Mouse (Mus musculus) cerebral cortex, adult 2 months (tissue): Measurements from ENCODE around the gene Parp3.

Experiments
- WGBS: fragments of 180-500 bp; shearing (Covaris S2); methylation state at CpG from one replicate; pipeline ENCODE4 v1.1.7; 2018; 5-methylcytosine and 5-hydroxymethylcytosine counted together

The Parp3 gene

DNA sequence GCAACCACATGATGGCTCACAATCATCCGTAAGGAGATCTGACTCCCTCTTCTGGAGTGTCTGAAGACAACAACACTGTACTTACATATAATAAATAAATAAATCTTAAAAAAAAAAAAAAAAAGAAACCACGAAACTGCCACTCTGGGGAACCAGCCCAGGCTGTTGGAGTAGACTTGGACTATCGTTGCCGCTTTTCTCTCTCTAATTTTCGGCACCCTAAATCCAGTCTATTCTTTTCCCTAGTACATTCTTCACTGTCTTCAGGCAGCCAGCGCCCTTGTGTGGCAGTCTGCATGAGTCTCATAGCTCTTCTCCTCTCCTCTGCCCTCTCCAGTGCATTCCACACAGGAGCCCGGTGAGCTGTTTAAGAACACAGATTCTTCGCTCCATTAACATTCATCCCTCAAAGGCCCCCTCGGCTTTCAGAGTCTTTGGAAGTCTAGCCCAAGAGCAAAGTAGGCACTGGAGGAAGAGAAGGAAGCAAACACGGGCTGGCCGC is 48.0 kb downstream of the Parp3 start:
- 3% methylated on average over 11 of the region's 11 CpGs for WGBS

GRCm38 (mm10) chr9:106421865-106422160 is 54.9 kb downstream of the Parp3 start:
- WGBS = 2% methylated on average over 3 of the region's 3 CpGs

DNA sequence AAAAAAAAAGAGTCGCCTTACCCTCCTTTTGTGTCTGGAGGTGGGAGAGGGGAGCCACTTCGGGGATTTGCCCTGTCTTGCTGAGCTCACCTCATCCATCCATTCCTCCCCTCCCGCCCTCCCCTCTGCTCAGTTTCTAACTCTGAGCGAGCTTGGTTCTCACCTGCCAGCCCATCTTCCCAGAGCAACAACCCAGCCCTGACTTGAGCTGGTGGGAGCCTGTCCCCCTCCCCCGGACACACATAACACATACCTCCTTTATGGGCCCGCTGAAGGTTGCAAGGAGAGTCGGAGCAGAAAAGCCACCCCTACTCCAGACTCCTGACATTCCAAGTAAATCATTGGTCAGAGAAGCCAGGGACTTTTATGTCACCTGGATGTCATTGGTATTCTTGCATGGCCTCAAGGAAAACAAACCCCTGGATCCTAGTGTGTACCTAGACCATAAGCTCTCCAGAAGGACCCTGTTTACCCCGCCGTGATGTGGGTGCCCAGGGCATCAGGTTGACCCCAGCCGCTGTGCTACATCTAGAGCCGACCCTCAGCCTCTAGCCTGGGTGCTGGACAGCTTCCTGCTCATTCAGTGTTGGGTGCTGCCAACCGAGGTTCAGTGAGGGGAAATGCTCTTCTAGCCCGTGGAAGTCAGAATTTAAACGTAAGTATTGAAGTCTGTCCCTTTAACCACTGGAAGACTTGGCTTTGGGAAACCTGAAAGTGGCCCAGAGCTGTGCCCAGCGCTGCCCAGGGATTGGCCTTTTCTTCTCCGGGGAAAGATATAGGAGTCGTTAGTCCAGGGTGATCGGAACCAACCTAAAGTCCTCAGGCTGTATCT is 55.5 kb downstream of the Parp3 start:
- 18% methylated on average over 18 of the region's 18 CpGs for WGBS

GRCm38 (mm10) chr9:106420608-106421007 is 56.1 kb downstream of the Parp3 start:
- WGBS = 8% methylated on average over 2 of the region's 2 CpGs
